Mouse (Mus musculus) limb, embryonic 14.5 days (tissue): ENCODE results near the gene Kcmf1. TPM values are rescaled to one million over a fixed set of nuclear protein-coding genes. Genes with fewer than 3 reads are reported as not detected.
A peak's percentile ranks its signal among the peaks of the same experiment; 100 is the strongest.

Source experiments
- ATAC-seq: fragments of 200-750 bp; cut with Nextera tagmentation; 2 replicates; pipeline ENCODE4 v1.8.0; 2017; ENCODE audit warnings: low read depth, moderate number of reproducible peaks, moderate TSS enrichment; ENCODE audit not compliant: low FRiP score
- DNase-seq: peaks from one replicate; pipeline ENCODE4 v3.0.0-alpha.2; 2015; ENCODE audit warnings: low spot score
- H3K27ac ChIP-seq: fragments of 300-500 bp; sonication (generic); replicated peaks from 2 replicates; pipeline ENCODE4 v1.5.1; 2014; ENCODE audit warnings: low read depth, mild to moderate bottlenecking, low read length, moderate library complexity, mixed read lengths
- H3K27me3 ChIP-seq: fragments of 300-500 bp; sonication (generic); 2 replicates; pipeline ENCODE4 v1.6.1; 2014; ENCODE audit warnings: low read length, mixed read lengths; ENCODE audit not compliant: control insufficient read depth, insufficient read depth
- H3K36me3 ChIP-seq: fragments of 300-500 bp; sonication (generic); 2 replicates; pipeline ENCODE4 v1.6.1; 2014; ENCODE audit warnings: mild to moderate bottlenecking, low read length, moderate library complexity, mixed read lengths; ENCODE audit not compliant: control insufficient read depth, insufficient read depth
- H3K4me1 ChIP-seq: fragments of 300-500 bp; sonication (generic); 2 replicates; pipeline ENCODE4 v1.6.1; 2014; ENCODE audit warnings: antibody characterized with exemption, low read length, mixed read lengths; ENCODE audit not compliant: control insufficient read depth, insufficient read depth
- H3K4me2 ChIP-seq: fragments of 300-500 bp; sonication (generic); replicated peaks from 2 replicates; pipeline ENCODE4 v1.6.1; 2014; ENCODE audit warnings: low read depth, mild to moderate bottlenecking, low read length, moderate library complexity; ENCODE audit not compliant: severe bottlenecking
- H3K4me3 ChIP-seq: fragments of 300-500 bp; sonication (generic); replicated peaks from 2 replicates; pipeline ENCODE4 v1.5.1; 2014; ENCODE audit warnings: low read length
- H3K9ac ChIP-seq: fragments of 300-500 bp; sonication (generic); 2 replicates; pipeline ENCODE4 v1.6.1; 2014; ENCODE audit warnings: mild to moderate bottlenecking, low read depth, low read length, moderate library complexity; ENCODE audit not compliant: severe bottlenecking
- H3K9me3 ChIP-seq: fragments of 300-500 bp; sonication (generic); 2 replicates; pipeline ENCODE4 v1.6.1; 2016; ENCODE audit warnings: low read length; ENCODE audit not compliant: control insufficient read depth
- POLR2A ChIP-seq: fragments of 200-500 bp; IDR thresholded peaks from 2 replicates; pipeline ENCODE4 v1.8.0; 2012; ENCODE audit warnings: inconsistent platforms, mild to moderate bottlenecking, moderate library complexity, borderline replicate concordance; ENCODE audit not compliant: insufficient read depth, insufficient read length; ENCODE audit errors: extremely low read depth
- WGBS: fragments of 180-500 bp; shearing (Covaris S2); extraction: QIAGEN DNeasy Blood & Tissue Kit; methylation state at CpG from one replicate; pipeline ENCODE4 v1.1.7; 2014; 5-methylcytosine and 5-hydroxymethylcytosine counted together
- polyA plus RNA-seq, 2 experiments: library from polyadenylated mRNA; depleted of rRNA in 1 of 2; stranded (reverse) in 1 of 2; unstranded in 1 of 2; fragments of >200 nt; fragmentation: Nextera tagmentation in 1 of 2; extraction: Ambion mirVana in 1 of 2; gene quantifications; 2 replicates each; pipeline versions ENCODE4 v1.2.1 to v1.2.3; 2012 to 2014

The Kcmf1 gene
- polyA plus RNA-seq, 2 experiments: 61.4 to 119 TPM

GRCm38 (mm10) chr6:72926755-72927482 is 27.1 kb upstream of the Kcmf1 start:
- H3K36me3 ChIP-seq: no peaks in the 10 kb centered on the region
- TF ChIP-seq POLR2A: no peak
- DNase-seq (peak; percentile 40), ATAC-seq (peak; percentile 62; the same call in 1 of the 2 replicates)
- H3K27ac ChIP-seq: no peak overlapping the region
- H3K27me3 ChIP-seq: no peaks in the 10 kb centered on the region
- no peak overlapping the region for H3K9ac ChIP-seq
- no peak overlapping the region for H3K4me2 ChIP-seq
- H3K4me3 ChIP-seq: no peak overlapping the region
- 14% methylated on average over 9 of the region's 9 CpGs for WGBS
- H3K9me3 ChIP-seq: no peaks in the 10 kb centered on the region
- H3K4me1 ChIP-seq: peaks cover 8% of the 10 kb centered on the region

GRCm38 (mm10) chr6:72926031-72926430 is 26.3 kb upstream of the Kcmf1 start:
- no peaks in the 10 kb centered on the region for H3K9me3 ChIP-seq
- no peaks in the 10 kb centered on the region for H3K36me3 ChIP-seq
- WGBS: 67% methylated on average over 4 of the region's 4 CpGs
- TF ChIP-seq POLR2A: no peak
- ATAC-seq: no peak
- no peak overlapping the region for H3K4me3 ChIP-seq
- no peak for DNase-seq
- no peaks in the 10 kb centered on the region for H3K27me3 ChIP-seq
- H3K4me1 ChIP-seq: peaks cover 8% of the 10 kb centered on the region
- H3K4me2 ChIP-seq: no peak overlapping the region
- H3K9ac ChIP-seq: no peak overlapping the region
- no peak overlapping the region for H3K27ac ChIP-seq

GRCm38 (mm10) chr6:72923381-72923780 is 23.6 kb upstream of the Kcmf1 start:
- no peak overlapping the region for H3K4me3 ChIP-seq
- TF ChIP-seq POLR2A: no peak
- H3K27me3 ChIP-seq: no peaks in the 10 kb centered on the region
- H3K9me3 ChIP-seq: no peaks in the 10 kb centered on the region
- no peak overlapping the region for H3K4me2 ChIP-seq
- no peaks in the 10 kb centered on the region for H3K36me3 ChIP-seq
- DNase-seq (no peak), ATAC-seq (no peak)
- H3K9ac ChIP-seq: no peak overlapping the region
- peaks cover 8% of the 10 kb centered on the region for H3K4me1 ChIP-seq
- H3K27ac ChIP-seq: no peak overlapping the region
- 83% methylated on average over 8 of the region's 8 CpGs for WGBS

- TF ChIP-seq POLR2A: no peak
- no peak overlapping the region for H3K9ac ChIP-seq
- H3K27ac ChIP-seq: no peak overlapping the region
- H3K9me3 ChIP-seq: no peaks in the 10 kb centered on the region
- no peak for ATAC-seq
- no peaks in the 10 kb centered on the region for H3K36me3 ChIP-seq
- 87% methylated on average over 3 of the region's 3 CpGs for WGBS
- no peaks in the 10 kb centered on the region for H3K4me1 ChIP-seq
- no peak for DNase-seq
- no peak overlapping the region for H3K4me3 ChIP-seq
- H3K4me2 ChIP-seq: no peak overlapping the region
- no peaks in the 10 kb centered on the region for H3K27me3 ChIP-seq
Measured at GRCm38 (mm10) chr6:72921081-72921480, 21.3 kb upstream of the Kcmf1 start.

GRCm38 (mm10) chr6:72918510-72919033 is 18.8 kb upstream of the Kcmf1 start:
- no peak for DNase-seq
- 67% methylated on average over 9 of the region's 9 CpGs for WGBS
- Histone ChIP-seq H3K4me1 (no peaks in the 10 kb centered on the region), H3K9me3 (no peaks in the 10 kb centered on the region), H3K36me3 (no peaks in the 10 kb centered on the region), H3K9ac (no peak overlapping the region), H3K27me3 (no peaks in the 10 kb centered on the region), H3K27ac (no peak overlapping the region), H3K4me2 (no peak overlapping the region), H3K4me3 (no peak overlapping the region)
- no peak for ATAC-seq
- no peak for TF ChIP-seq POLR2A
